Mouse (Mus musculus) spleen, postnatal 10 days (tissue): ENCODE data around the gene Ces1a.

Experiments
- DNase-seq, 2 experiments: peaks; one replicate each; pipeline ENCODE4 v3.0.0; 2021 to 2022; ENCODE audit warnings: low spot score in 2 of 2

Gene Ces1a

DNA sequence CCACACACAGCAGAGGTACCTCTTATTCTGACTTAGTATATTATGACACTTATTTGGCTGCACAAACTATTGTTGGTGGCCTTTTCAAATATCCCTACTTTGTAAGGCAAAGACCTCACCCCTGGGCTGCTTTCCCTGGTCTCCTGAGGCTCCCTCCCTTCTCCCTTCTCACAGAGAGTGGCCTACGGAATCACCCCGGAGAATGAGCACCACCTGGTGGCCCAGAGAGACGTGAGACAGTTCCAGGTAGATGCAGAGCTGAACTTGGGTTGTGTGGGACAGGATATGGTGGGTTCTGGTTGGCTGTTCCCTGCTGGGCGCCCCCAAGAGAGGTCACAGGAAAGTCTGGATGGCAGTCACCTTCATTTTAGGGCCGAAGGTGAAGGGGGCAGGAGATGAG lies 51.2 kb downstream of the Ces1a start:
- DNase-seq = peak in 1 of 2 experiments; percentile 17

DNA sequence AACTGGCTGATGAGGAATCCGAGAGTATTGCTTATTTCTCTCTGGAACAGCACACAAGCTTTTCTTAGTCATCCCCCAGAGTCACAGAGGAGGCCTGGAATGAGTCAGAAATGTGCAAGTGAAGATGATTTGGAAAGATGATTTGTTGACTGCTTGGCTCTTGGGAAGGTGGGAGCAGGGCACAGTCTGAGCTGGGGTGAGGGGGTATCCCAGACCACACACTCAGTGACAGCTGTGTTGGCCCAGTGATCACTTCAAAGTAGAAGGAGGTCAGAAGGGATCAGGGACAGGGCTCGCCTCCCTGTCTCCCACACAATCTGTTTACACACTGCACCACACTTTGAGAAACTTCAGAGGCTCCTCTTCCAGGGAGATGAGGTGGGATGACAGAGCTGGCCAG lies 63.6 kb downstream of the Ces1a start:
- DNase-seq = no peak

DNA sequence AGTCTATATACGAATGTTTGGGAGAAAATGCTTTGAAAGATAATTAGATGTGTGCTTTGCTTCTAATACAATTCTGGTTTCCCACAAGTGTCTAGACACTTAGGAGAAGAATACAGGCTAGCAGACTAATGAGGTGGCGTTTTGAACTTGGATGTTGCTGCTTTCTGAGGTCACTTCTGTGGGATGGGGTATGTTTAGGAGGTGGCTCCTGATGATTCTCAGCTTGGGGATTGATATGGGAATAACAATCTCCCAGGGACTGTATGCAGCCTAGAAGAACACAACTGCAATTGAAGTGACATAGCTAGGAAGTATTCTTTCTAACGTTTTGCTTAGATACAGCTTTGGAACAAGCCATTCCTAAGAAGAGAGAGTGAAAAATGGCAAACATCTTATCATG lies 65.5 kb downstream of the Ces1a start:
- DNase-seq = no peak

DNA sequence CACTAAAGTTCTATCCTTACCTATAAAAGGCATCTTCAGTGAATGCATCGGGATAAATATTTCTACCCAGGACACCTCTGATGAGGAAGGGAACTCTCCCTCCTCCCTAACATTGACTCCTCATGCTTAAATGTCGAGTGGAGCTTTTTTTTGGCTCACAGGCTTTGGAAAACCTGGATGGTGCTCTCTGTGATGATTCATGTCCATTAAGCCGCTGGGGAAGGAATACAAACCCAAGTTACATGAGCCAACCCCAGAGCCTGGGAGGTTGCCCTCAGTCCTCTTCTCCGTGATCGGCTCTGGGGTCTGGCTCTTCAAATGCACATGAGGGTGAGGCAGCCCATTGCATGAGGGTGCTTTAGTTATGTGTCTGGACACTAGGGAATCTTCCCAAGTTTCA lies 71.3 kb downstream of the Ces1a start:
- no peak for DNase-seq

DNA sequence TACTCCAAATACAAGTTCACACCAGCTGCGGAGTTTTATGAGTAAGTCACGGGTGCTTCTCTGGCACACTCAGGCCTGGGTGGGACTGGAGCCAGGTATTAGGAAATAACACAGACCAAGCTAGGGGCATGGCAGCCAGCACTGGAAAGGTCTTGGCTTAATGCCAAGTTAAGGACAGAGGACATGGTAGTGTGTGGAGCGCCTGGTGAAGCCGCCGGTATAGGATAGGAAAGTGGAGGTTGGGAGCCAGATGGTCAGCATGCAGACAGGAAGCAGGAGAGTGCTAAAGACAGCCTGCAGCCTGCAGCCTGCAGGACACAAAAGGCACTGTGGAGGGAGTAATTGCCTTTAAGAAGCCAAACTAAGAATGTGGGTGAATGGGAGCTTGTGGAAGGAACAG lies 75.0 kb downstream of the Ces1a start:
- no peak for DNase-seq
